Mouse (Mus musculus) lung, adult 2 months (tissue): Measurements from ENCODE around the gene Nav2.

Source experiments
- CTCF ChIP-seq: fragments of 200-500 bp; IDR thresholded peaks from 2 replicates; pipeline ENCODE4 v1.5.1; 2011; ENCODE audit warnings: mild to moderate bottlenecking, low read length, control low read depth; ENCODE audit not compliant: insufficient read depth
- POLR2A ChIP-seq: fragments of 200-500 bp; IDR thresholded peaks from 2 replicates; pipeline ENCODE4 v1.6.1; 2011; ENCODE audit warnings: low read depth, mild to moderate bottlenecking, control low read depth, low read length, borderline replicate concordance; ENCODE audit errors: extremely low read depth

- TF ChIP-seq POLR2A: no peak
- no peak for TF ChIP-seq CTCF
Observed at GRCm38 (mm10) chr7:49250581-49251307, 342.2 kb downstream of the Nav2 start.
